Mouse (Mus musculus): ENCODE data around the gene Srsf5.

Srsf5 gene

GRCm38 (mm10) chr12:80997652-80998051 lies 52.3 kb downstream of the Srsf5 start:
- DNase-seq (ENCODE audit: low read depth, low spot score): no peak

- DNase-seq (ENCODE audit: low read depth, low spot score): no peak
Measured at GRCm38 (mm10) chr12:80998528-80999221, 53.4 kb downstream of the Srsf5 start.

Measured in telencephalon, adult 2 months (tissue).